Mouse (Mus musculus) embryonic fibroblast, embryonic 13.5 days (primary cell): Measurements from ENCODE around the gene Galnt2.

Experiments
- CTCF ChIP-seq: IDR thresholded peaks from 2 replicates; pipeline ENCODE4 v1.5.1; 2011; ENCODE audit warnings: mild to moderate bottlenecking, control low read depth, low read length, moderate library complexity, borderline replicate concordance; ENCODE audit not compliant: insufficient read depth
- POLR2A ChIP-seq: IDR thresholded peaks from 2 replicates; pipeline ENCODE4 v1.6.1; 2011; ENCODE audit warnings: low read depth, mild to moderate bottlenecking, control low read depth, low read length, moderate library complexity

DNA sequence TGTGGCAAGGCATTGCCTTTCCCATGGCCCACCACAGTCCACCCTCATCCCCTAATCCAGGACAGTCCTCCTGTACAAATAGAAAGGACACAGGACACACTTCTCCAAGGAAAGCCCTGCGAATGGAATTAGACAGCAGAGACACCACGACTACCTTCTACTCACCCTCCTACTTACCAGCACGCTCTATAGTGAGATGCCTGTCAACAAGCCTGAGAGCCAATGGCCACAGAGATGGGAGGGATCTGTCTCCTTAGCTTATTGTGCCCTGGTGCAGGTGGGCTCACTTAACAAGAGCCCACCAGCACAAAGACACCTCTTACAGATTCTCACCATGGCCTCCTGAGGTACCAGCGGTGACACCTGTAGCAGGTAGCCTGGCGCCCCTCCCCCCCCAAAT lies 161.8 kb downstream of the Galnt2 start:
- TF ChIP-seq POLR2A (no peak), CTCF (no peak)
